17 mouse cellular contexts compared by ENCODE assay signal in the genomic region with DNA sequence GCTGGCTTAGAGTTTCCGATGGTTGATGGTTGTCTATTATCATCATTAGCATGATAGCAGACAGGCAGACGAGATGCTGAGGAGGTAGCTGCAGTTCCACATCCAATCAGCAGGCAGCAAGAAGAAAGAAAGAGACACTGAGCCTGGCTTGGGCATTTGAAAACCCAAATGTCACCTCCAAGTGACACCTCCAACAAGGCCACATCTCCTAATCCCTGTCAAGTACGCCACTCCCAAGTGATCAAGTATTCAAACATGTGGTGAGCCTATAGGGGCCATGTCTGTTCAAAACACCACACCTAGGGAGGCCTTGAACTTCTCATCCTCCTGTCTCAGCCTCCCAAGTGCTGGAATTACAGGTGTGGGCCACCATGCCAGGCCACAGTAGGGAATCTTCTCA.
"Had no signal": no experiment of that assay in that cellular context is flagged by ENCODE, and none has a peak within 500 bp of the region (broad histone marks: within the 10 kb centered on the region; RNA-seq: fewer than 3 reads in every experiment).

No protein-coding gene starts in this region.

- H3K9ac ChIP-seq: liver, postnatal 0 days; lung, embryonic 15.5 days; midbrain, embryonic 13.5 days; midbrain, embryonic 15.5 days; neural tube, embryonic 12.5 days had no signal

- ATAC-seq: liver, postnatal 0 days; lung, postnatal 0 days; midbrain, embryonic 13.5 days; midbrain, embryonic 15.5 days had no signal

- H3K4me1 ChIP-seq: lung, embryonic 15.5 days; megakaryocyte, embryonic 14.5 days; midbrain, embryonic 13.5 days; midbrain, embryonic 15.5 days; neural tube, embryonic 12.5 days had no signal

- H3K27ac ChIP-seq: lung, embryonic 15.5 days; macrophage; midbrain, embryonic 13.5 days; midbrain, embryonic 15.5 days; neural tube, embryonic 12.5 days had no signal

- H3K4me2 ChIP-seq: lung, embryonic 15.5 days; midbrain, embryonic 11.5 days; midbrain, embryonic 13.5 days; midbrain, embryonic 15.5 days; neural tube, embryonic 12.5 days had no signal

- H3K36me3 ChIP-seq: lung, embryonic 15.5 days; midbrain, embryonic 13.5 days; midbrain, embryonic 15.5 days; neural tube, embryonic 12.5 days had no signal

- H3K27me3 ChIP-seq: lung, embryonic 15.5 days; megakaryocyte, embryonic 14.5 days; midbrain, embryonic 13.5 days; midbrain, embryonic 15.5 days; neural tube, embryonic 12.5 days had no signal

- H3K4me3 ChIP-seq: lung, embryonic 15.5 days; megakaryocyte, embryonic 14.5 days; midbrain, embryonic 13.5 days; midbrain, embryonic 15.5 days; neural tube, embryonic 12.5 days had no signal

- DNase-seq: liver, postnatal 0 days; lung, adult 2 months; lung, postnatal 14 days; lung, postnatal 36 days; right cerebral cortex, postnatal 14 days; spleen, adult 18-20 months; thymus, adult 18-20 months; thymus, postnatal 14 days; thymus, postnatal 36 days had no signal

- H3K9me3 ChIP-seq: lung, embryonic 15.5 days; megakaryocyte, embryonic 14.5 days; midbrain, embryonic 13.5 days; midbrain, embryonic 15.5 days; neural tube, embryonic 12.5 days had no signal
